Mouse (Mus musculus): ENCODE results near the gene Olfr503. TPM values are rescaled to one million over a fixed set of nuclear protein-coding genes. Genes with fewer than 3 reads are reported as not detected.
"Not testable (repeated sequence)": the region's sequence is repeated elsewhere in the genome, so short reads cannot be mapped to it uniquely, and the experiment has no call there.

Gene Olfr503
- not detected for total RNA-seq (2021)
- long read RNA-seq, experiment 1 = 0 reads
- long read RNA-seq, experiment 2 = 0 reads

- not testable (repeated sequence) for DNase-seq (ENCODE audit: low spot score in 2 of 2)
Observed at GRCm38 (mm10) chr7:108544227-108544626, at the start of gene Olfr503. Gene Olfr503, plus strand, starts transcription at chr7:108544527.

- DNase-seq (ENCODE audit: low spot score in 2 of 2) = no peak
Observed at GRCm38 (mm10) chr7:108524965-108525364, 19.4 kb upstream of the Olfr503 start, which contains the start of gene Olfr502. Gene Olfr502, minus strand, starts transcription at chr7:108525065.

GRCm38 (mm10) chr7:108542416-108542815 lies 1.9 kb upstream of the Olfr503 start:
- DNase-seq (ENCODE audit: low spot score in 2 of 2) = no peak

- no peak for DNase-seq (ENCODE audit: low spot score in 2 of 2)
Observed at GRCm38 (mm10) chr7:108565693-108566092, 21.4 kb downstream of the Olfr503 start, which contains the start of gene Olfr504. Gene Olfr504, minus strand, starts transcription at chr7:108565793.

- no peak for DNase-seq (ENCODE audit: low spot score in 2 of 2)
Observed at GRCm38 (mm10) chr7:108589797-108590196, 45.5 kb downstream of the Olfr503 start.

Other genes with a start within 250 kb of the Olfr503 start
- not detected for gene Olfr491, start 231.1 kb upstream of the Olfr503 start, total RNA-seq (2021)
- not detected for gene Olfr492, start 220.9 kb upstream of the Olfr503 start, total RNA-seq (2021)
- gene Olfr493, start 197.5 kb upstream of the Olfr503 start, total RNA-seq (2021) = not detected
- not detected for gene Olfr494, start 179.2 kb upstream of the Olfr503 start, total RNA-seq (2021)
- gene Olfr495, start 151.4 kb upstream of the Olfr503 start, total RNA-seq (2021) = not detected
- gene Olfr497, start 124.1 kb upstream of the Olfr503 start, total RNA-seq (2021) = not detected
- not detected for gene Olfr498, start 79.2 kb upstream of the Olfr503 start, total RNA-seq (2021)
- gene Olfr502, start 19.5 kb upstream of the Olfr503 start, total RNA-seq (2021) = not detected
- gene Olfr504, start 21.3 kb downstream of the Olfr503 start, total RNA-seq (2021) = not detected
- gene Olfr506, start 66.3 kb downstream of the Olfr503 start, total RNA-seq (2021) = not detected
- not detected for gene Olfr507, start 77.3 kb downstream of the Olfr503 start, total RNA-seq (2021)
- not detected for gene Olfr508, start 85.5 kb downstream of the Olfr503 start, total RNA-seq (2021)
- not detected for gene Olfr509, start 107.4 kb downstream of the Olfr503 start, total RNA-seq (2021)
- not detected for gene Olfr510, start 121.9 kb downstream of the Olfr503 start, total RNA-seq (2021)
- gene Olfr512, start 168.8 kb downstream of the Olfr503 start, total RNA-seq (2021) = not detected
- gene Olfr513, start 206.4 kb downstream of the Olfr503 start, total RNA-seq (2021) = not detected

All from layer of hippocampus, postnatal 14 days (tissue).